Comparison of ENCODE assay signal across 8 mouse cellular contexts in genomic region chr11:119390271-119391231, GRCm38 (mm10). TPM values are rescaled to one million over a fixed set of nuclear protein-coding genes. Genes with fewer than 3 reads are reported as not detected.
DNase-seq lines count a peak whose midpoint lies in the region; ATAC-seq and TF ChIP-seq lines count a peak whose summit lies in the region.

No protein-coding gene starts in this region.

- no peaks in the 10 kb centered on the region for H3K9me3 ChIP-seq in hindbrain, postnatal 0 days (ENCODE audit: low read length)

- peak overlapping the region; percentile 60 for H3K4me3 ChIP-seq in cortical plate, adult 2 months (ENCODE audit: insufficient read depth, low read length)
- H3K4me3 ChIP-seq in hindbrain, postnatal 0 days (ENCODE audit: low read length), result peak overlapping the region; percentile 55
- H3K4me3 ChIP-seq in macrophage (ENCODE audit: inconsistent target), result peak overlapping the region; percentile 98

- 0 out of 2 replicates have a peak, but pooled peaks have one; percentile 7 for TF ChIP-seq POLR2A in cortical plate, adult 2 months (IDR thresholded peaks at IDR 0.05; ENCODE audit: extremely low read depth, insufficient read depth, low read length)

- TF ChIP-seq CTCF in cortical plate, adult 2 months (IDR thresholded peaks at IDR 0.05; ENCODE audit: extremely low read depth, insufficient read depth, low read length), result no peak
- TF ChIP-seq CTCF in hindbrain, postnatal 0 days (IDR thresholded peaks at IDR 0.05; ENCODE audit: low read depth), result no peak

- ATAC-seq in hindbrain, postnatal 0 days, result peak; percentile 21

- peak; percentile 60 for DNase-seq in T-cell, adult 2 months (ENCODE audit: low spot score)
- peak; percentile 68 for DNase-seq in gastrocnemius, postnatal 10 days
- DNase-seq in hindbrain, postnatal 0 days (ENCODE audit: low spot score), result peak; percentile 27
- peak; percentile 18 to 29 for DNase-seq in left cerebral cortex, adult 8-10 months (ENCODE audit: low spot score in 2 of 2)
- DNase-seq in retina, postnatal 1 day, result peak; percentile 64
- peak; percentile 84 for DNase-seq in thymus, postnatal 4 days

- H3K79me2 ChIP-seq in macrophage (ENCODE audit: inconsistent target), result peaks cover 49% of the 10 kb centered on the region

- WGBS in hindbrain, postnatal 0 days, result 3% methylated on average over 53 of the region's 53 CpGs
- WGBS in macrophage (ENCODE audit: missing documents), result under 1% methylated on average over 52 of the region's 53 CpGs

- no peaks in the 10 kb centered on the region for H3K36me3 ChIP-seq in hindbrain, postnatal 0 days (ENCODE audit: insufficient read depth, low read length)
- H3K36me3 ChIP-seq in macrophage (ENCODE audit: inconsistent target), result peaks cover 9% of the 10 kb centered on the region; the same call in 1 of the 2 replicates

- no peaks in the 10 kb centered on the region for H3K4me1 ChIP-seq in cortical plate, adult 2 months (ENCODE audit: control insufficient read depth, insufficient read depth, low read length)
- peaks cover 8% of the 10 kb centered on the region; the same call in 1 of the 2 replicates for H3K4me1 ChIP-seq in hindbrain, postnatal 0 days (ENCODE audit: insufficient read depth, low read length)

- H3K9ac ChIP-seq in hindbrain, postnatal 0 days (replicated peaks; ENCODE audit: low read length), result peak overlapping the region; percentile 61

- peak overlapping the region; percentile 99 for H3K4me2 ChIP-seq in hindbrain, postnatal 0 days (ENCODE audit: low read depth, low read length)

- H3K27me3 ChIP-seq in hindbrain, postnatal 0 days (ENCODE audit: insufficient read depth, low read length), result peaks cover 30% of the 10 kb centered on the region

- peak overlapping the region; percentile 79 for H3K27ac ChIP-seq in cortical plate, adult 2 months (ENCODE audit: insufficient read depth, low read length)
- H3K27ac ChIP-seq in hindbrain, postnatal 0 days, result peak overlapping the region; percentile 74
- H3K27ac ChIP-seq in macrophage, result peak overlapping the region; percentile 95

RNA-seq across cellular contexts. Expression of gene Rnf213, which starts 2.3 kb away (rescaled TPM):
- polyA plus RNA-seq in cortical plate, adult 2 months (2012; rRNA removed), result 7.1 and 8.5 TPM in 2 replicates
- total RNA-seq in gastrocnemius, postnatal 10 days (2021), result 10 to 100 TPM in 1 of 2 experiments, 1 to 10 TPM in 1; 6.9 to 10.1 TPM
- 8.7 and 9.0 TPM in 2 replicates for total RNA-seq in hindbrain, postnatal 0 days (2014; rRNA removed)
- polyA plus RNA-seq in hindbrain, postnatal 0 days (2015; fragmentation: Nextera tagmentation; extraction: Ambion mirVana), result 0.94 and 1.5 TPM in 2 replicates
- 1 to 10 TPM; 4.5 to 5.7 (median 5.5) TPM for total RNA-seq in left cerebral cortex, adult 8-10 months (2022)
- total RNA-seq in macrophage (2018; cell fraction: chromatin; rRNA removed), result 1,000 to 10,000 TPM in 24 of 26 experiments, 100 to 1,000 TPM in 2; 863 to 6,071 (median 2,924) TPM
- total RNA-seq in macrophage (2018; cell fraction: cytosol; rRNA removed), result 1,000 to 10,000 TPM in 6 of 26 experiments, 100 to 1,000 TPM in 20; 270 to 1,278 (median 522) TPM
- 1,000 to 10,000 TPM in 16 of 26 experiments, 100 to 1,000 TPM in 10; 480 to 3,234 (median 2,295) TPM for total RNA-seq in macrophage (2018; cell fraction: nucleus; rRNA removed)
- polyA plus RNA-seq in macrophage (2018), result 207 to 477 TPM (median 276 TPM) in 3 replicates

RNA-seq across cellular contexts. Expression of gene Slc26a11, which starts 35.2 kb away (rescaled TPM):
- 7.2 and 9.6 TPM in 2 replicates for polyA plus RNA-seq in cortical plate, adult 2 months (2012; rRNA removed)
- total RNA-seq in gastrocnemius, postnatal 10 days (2021), result 1 to 10 TPM; 2.6 to 4.0 TPM
- total RNA-seq in hindbrain, postnatal 0 days (2014; rRNA removed), result 6.7 and 9.6 TPM in 2 replicates
- 5.4 and 5.7 TPM in 2 replicates for polyA plus RNA-seq in hindbrain, postnatal 0 days (2015; fragmentation: Nextera tagmentation; extraction: Ambion mirVana)
- total RNA-seq in left cerebral cortex, adult 8-10 months (2022), result 1 to 10 TPM; 3.3 to 4.8 (median 3.8) TPM
- 100 to 1,000 TPM in 9 of 26 experiments, 10 to 100 TPM in 17; 15.5 to 377 (median 67.8) TPM for total RNA-seq in macrophage (2018; cell fraction: chromatin; rRNA removed)
- 10 to 100 TPM in 25 of 26 experiments, 1 to 10 TPM in 1; 9.5 to 65.6 (median 19.1) TPM for total RNA-seq in macrophage (2018; cell fraction: cytosol; rRNA removed)
- total RNA-seq in macrophage (2018; cell fraction: nucleus; rRNA removed), result 100 to 1,000 TPM in 9 of 26 experiments, 10 to 100 TPM in 17; 14.8 to 287 (median 44.4) TPM
- 18.1 to 63.0 TPM (median 27.9 TPM) in 3 replicates for polyA plus RNA-seq in macrophage (2018)

RNA-seq across cellular contexts. Expression of gene Sgsh, which starts 35.2 kb away (rescaled TPM):
- 6.1 and 6.3 TPM in 2 replicates for polyA plus RNA-seq in cortical plate, adult 2 months (2012; rRNA removed)
- 1 to 10 TPM; 5.2 to 5.7 TPM for total RNA-seq in gastrocnemius, postnatal 10 days (2021)
- total RNA-seq in hindbrain, postnatal 0 days (2014; rRNA removed), result 4.8 and 8.5 TPM in 2 replicates
- 5.0 and 6.2 TPM in 2 replicates for polyA plus RNA-seq in hindbrain, postnatal 0 days (2015; fragmentation: Nextera tagmentation; extraction: Ambion mirVana)
- 1 to 10 TPM; 4.5 to 5.5 (median 5.3) TPM for total RNA-seq in left cerebral cortex, adult 8-10 months (2022)
- total RNA-seq in macrophage (2018; cell fraction: chromatin; rRNA removed), result 10 to 100 TPM in 16 of 26 experiments, 1 to 10 TPM in 10; 1.5 to 56.9 (median 13.5) TPM
- total RNA-seq in macrophage (2018; cell fraction: cytosol; rRNA removed), result 10 to 100 TPM; 22.7 to 73.8 (median 37.7) TPM
- 10 to 100 TPM in 25 of 26 experiments, 1 to 10 TPM in 1; 8.5 to 92.5 (median 49.4) TPM for total RNA-seq in macrophage (2018; cell fraction: nucleus; rRNA removed)
- 29.1 to 46.3 TPM (median 41.6 TPM) in 3 replicates for polyA plus RNA-seq in macrophage (2018)

Comparison
In these comparisons a context has a peak if more than half of its experiments do, and no peak if none do; other contexts are left out.
1. Peak in every context shown above with its lines: DNase-seq, ATAC-seq, H3K4me3 ChIP-seq and H3K27ac ChIP-seq.
2. DNase-seq: peak in every context shown above with its lines; median percentile 84 in thymus, postnatal 4 days; 68 in gastrocnemius, postnatal 10 days; 64 in retina, postnatal 1 day; 60 in T-cell, adult 2 months; 27 in hindbrain, postnatal 0 days; 24 in left cerebral cortex, adult 8-10 months.